Mouse (Mus musculus) frontal cortex, adult (tissue): Measurements from ENCODE around the gene Fntb.

Experiments used
- ATAC-seq: cut with Nextera tagmentation; 2 replicates; pipeline ENCODE4 v1.9.2; 2017; ENCODE audit warnings: mild to moderate bottlenecking, moderate library complexity, mixed read lengths; ENCODE audit not compliant: low TSS enrichment

Fntb gene

DNA sequence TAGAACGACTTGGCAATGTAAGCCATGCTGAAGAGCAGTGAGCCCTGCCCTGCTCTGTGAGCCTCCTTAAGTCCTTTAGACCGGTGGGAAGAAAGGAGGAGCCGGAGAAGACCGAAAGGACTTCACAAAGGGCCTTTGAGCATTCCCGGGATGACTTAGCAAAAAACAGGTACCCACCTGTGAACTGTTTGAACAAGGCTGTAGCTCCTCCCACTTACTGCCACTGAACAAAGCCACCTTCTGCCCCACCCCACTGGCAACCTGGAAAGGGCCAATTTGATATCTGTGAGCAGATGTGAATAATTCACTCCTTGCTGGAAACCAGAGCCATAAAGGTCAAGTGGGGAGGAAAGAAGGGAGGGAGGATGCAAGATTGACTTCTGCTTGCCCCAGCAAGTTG is 30.0 kb downstream of the Fntb start, which contains the start of gene Gpx2:
TSS of gene Gpx2 (minus strand) at position 205 of the 400 bp plus-strand sequence.
- ATAC-seq, result no peak

DNA sequence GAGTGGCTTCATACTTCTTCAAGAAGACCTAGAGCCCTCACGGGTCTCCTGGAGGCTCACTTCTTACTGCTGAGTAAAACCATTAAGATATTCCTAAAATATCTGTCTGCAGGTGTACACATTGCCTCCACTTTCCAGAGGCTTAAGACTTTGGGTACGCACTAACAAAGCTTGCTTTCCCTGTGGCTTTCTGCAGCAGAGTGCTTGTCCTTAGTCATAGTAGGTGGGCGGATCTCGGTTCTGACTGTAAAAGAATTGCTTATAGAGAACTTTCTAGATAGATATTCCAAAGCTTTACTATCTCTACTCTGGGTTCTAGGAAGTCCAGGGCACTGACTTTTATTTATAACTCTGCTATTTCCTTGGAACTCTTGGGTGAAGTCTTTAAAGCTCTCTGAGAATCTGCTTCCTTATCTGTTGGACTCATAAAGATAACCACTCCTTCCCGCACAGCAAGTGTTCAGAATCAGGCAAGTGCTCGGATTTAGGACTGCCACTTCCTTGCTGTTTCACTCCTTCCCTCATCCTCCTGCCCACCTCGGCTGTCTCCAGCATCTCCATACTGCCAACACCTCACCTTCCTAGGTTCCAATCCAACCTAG is 31.6 kb downstream of the Fntb start:
- peak; percentile 77 for ATAC-seq

DNA sequence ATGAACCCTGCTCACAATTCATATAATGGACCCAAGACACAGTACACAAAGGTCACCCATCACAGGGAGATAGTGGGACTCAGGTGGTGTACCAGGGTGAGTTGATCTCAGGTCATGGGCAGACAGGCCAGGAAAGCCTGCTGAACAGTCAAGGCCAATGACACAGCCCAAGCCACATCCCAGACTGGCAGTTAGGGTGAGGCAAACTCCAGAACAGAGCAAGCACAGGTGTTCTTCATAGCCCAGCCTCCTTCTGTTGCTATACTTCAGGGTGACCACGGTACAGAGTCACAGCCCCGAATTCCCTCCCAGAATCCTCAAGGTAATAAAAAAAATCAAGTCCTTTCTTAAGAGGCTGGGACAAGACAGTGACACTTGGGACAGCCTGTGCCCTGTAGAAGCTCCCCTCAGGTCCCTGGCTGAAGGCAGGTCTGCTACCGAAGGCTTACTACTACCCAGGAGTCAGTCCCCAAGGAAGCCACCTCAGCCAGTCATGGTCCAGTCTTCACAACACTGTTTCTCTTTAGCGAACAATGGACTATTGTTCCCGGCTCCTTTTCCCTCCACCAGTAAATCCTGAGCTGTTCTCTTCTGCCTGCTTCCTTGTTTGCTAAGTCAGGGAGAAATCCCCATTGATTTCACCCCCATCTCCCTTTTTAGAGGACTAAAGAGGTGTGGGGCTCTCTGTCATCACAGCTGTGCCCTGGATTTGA is 32.8 kb downstream of the Fntb start:
- ATAC-seq, result no peak

DNA sequence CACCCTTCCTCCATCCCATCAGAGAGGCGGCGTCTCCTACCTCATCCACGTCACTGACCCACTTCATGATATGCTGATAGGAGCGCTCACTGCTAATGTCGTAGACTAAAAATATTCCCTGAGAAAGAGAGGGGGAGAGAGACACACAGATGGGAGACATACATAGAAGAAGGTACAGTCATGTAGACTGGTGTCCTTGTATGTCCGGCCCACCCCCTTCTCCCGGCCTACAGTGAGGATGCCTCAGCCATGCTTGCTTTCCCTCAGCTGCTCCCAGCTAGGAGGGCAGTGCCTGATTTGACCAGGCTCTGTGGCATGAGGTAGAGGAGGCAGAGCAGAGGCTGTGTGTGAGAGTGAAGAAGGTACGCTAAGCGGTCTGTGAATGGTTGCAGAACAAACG is 37.6 kb downstream of the Fntb start:
- peak; percentile 62 for ATAC-seq

DNA sequence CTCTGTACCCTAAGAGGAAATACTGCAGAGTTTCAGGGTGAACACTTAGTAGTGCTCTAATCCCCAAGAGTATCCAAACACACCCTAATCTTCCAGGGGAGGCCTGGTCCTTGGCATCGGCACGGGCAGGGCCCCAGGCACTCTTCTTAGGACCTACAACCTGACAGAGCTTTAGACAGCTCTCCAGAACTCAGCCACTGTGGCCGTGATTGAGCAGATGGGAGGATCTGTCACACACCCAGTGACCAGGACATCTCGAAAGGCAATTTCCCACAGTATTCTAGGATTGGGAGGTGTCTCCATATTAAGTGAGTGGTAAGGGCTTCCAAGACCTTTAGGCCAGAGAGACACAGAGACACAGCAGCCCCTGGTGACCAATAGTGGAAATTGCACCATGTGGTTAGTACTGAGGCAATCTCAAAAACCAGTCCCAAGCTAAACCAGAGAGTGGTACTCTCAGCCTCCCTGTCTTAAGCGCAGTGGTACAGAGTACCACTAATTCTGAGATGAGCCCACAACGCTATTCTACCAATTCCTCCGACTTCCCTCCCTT is 38.4 kb downstream of the Fntb start:
- ATAC-seq, result peak; percentile 29

DNA sequence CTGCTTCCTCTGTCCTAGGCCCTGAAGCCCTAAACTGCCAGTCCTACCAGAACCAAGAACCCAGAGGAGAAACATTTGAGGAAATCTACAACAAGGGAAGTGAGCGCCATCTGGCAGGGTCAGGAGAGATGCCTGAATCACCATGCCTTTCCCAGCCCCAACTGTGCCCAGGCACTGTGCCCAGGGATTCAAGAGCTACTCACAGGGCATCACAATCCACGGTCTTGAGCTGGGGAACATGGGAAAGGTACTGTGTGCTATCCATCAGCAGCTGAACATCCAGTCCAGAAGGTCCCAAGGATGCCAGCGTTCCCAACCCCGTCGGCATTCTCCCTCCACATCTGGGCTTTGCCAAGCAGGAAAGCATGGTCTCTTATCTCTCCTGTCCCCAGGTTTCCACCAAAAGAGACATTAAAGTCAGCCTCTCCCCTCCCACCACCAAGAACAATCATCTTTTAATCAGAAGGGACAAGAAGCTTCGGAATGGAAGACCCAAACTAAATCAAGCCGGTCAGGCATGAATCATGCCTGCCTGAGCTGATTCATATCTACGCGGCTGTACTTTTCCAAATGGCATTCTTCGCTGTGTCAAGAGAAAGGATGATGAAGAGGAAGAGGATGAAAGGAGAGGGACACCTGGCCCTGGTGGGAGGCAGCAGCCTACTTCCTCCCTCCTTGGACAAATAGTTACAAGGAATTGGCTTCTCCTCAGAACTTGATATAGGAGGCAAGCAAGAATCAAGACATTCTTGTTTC is 39.8 kb downstream of the Fntb start:
- ATAC-seq, result peak; percentile 11; the same call in 1 of the 2 replicates

DNA sequence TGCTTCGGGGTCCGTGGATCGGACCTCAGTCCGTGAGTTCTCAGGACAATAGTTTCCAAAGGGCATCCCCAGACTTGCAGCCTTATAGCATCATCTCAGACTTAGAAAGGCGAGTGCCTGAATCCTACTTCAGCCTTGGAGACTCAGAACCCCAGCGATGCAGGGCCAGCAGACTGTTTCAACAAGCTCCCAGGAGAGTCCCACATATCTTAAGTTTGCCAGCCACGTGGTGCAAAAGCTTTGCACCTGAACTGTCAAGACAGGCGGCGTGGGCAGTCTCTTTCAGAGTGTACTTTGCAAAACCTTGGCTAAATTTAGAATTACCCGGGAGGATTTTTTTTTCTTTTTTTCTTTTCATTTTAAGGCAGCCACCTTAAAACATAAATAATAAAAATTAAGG is 42.4 kb downstream of the Fntb start:
- ATAC-seq, result peak; percentile 54

DNA sequence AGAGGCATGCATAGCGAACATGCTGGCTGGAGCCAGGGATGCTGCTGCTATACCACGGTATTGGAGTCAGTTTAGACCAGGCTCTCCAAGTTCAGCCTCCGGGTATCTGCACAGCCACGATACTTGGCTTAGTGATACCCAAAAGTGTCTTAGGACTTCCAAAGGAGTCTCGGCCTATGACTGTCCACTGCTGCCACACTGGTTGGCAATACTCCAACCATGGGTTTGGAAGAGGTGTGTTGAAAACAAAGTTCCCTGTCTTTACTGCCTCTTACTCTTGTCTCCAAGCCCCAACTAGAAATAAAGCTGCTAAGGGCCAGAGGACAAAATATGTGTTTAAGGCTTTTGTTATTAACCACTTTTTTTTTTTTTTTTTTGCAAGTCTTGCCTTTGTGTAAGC is 45.1 kb downstream of the Fntb start:
- ATAC-seq, result no peak

DNA sequence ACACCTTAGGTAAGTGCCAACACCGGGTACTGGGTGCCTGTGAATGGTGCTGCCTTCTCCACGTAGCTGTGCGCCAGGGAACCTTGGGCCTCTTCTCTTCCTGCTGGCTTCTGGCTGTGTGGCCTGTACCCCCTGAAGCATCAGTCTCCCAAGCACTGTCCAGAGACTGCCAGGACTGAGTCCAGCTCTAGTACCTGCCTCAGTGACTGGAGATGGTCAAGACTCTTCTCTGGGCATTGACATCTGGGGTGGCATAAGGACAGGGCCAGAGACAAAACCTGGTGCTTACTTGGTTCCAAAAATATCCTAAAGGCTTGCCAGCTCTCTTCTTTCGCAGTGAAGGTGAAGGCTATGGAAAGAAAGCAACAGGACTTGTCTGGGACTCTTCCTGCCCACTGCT is 45.6 kb downstream of the Fntb start:
- no peak for ATAC-seq

DNA sequence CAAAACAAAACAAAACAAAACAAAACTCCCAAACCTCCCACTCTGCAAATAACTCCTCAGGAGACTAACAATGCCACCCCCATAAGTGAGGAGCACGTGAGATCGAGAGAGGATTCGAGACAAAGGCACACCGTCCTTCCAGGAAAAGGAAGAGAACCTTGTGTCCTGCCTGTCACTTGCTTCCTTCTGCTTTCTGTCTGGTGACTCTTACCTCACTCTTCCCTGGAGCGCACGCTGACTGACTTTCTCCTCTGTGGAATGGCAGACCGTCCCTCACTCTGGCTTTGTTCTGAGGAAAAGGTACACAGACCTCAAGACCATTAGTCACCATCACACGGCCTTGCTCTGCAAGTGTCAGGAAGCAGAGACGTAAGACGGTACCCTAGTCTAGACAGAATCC is 48.2 kb downstream of the Fntb start:
- ATAC-seq, result no peak

DNA sequence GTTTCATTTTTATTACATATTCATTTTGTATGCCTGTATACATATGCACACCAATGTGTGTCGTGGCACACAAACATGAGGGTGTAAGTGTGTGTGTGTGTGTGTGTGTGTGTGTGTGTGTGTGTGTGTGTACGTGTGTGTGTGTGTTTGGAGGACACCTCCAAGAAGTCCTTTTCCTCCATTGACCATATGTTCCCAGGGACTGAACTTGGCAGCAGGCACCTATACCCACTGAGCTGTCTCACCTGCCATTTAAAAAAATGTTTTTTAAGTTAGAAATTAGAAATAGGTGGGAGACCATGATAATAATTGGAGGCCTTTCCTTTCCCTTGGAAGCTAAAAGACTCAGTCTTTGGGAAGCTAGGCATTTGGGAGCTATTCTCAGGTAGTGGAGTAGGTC is 48.7 kb downstream of the Fntb start:
- no peak for ATAC-seq

DNA sequence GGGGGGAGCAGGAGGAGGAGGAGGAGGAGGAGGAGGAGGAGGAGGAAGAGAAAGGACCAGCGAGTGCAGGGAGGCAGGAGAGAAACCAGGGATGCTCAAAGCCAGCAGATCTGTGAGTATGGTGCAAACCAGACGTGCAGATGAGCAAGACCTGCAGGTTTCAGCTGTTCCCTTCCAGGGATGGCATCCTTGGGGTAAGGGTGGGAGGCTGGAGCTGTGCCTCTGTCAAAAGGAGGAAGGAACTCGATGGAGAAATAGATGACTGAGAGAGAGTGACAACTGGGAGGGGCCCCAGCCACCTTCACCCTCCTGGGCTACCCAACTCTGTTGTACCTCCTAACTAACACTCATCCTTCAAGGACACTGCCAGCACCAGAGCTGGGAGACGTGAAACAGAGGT is 51.3 kb downstream of the Fntb start:
- no peak for ATAC-seq

DNA sequence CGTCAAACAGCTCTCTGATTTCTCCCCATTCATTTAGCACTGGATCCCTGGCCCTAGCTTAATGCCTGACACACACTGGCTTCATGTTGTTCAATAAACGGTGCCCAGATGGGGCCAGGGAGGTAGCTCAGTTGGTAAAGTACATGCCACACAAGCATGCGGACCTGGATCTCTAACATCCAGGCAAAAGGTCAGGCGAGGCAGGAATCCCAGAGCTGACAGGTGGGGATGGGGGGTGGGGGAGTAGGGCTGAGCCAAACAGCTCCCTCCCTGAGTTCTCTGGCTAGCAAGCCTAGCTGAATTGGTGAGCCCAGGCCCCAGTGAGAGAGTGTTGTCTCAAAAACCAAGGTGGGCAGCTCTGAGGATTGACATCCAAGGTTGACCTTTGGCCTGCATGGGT is 51.8 kb downstream of the Fntb start:
- ATAC-seq, result no peak

DNA sequence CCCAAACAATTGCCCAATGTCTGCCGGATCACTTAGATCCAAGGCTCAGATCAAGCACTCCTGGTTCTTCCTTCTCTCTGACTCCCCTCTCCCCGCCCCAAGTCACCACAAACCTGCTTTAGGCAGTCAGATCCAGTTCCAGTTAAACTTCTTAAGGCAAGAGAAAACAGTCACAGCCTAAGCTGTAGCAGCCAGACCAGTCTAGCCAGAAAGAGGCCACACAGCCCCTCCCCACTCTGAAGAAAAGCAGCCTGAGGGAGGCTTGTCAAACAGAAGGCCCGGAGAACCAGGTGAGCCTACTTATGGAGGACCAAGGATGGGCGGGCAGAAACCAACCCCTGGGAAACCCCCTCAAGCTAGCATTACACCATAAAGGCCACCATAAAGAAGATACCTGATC is 52.7 kb downstream of the Fntb start:
- ATAC-seq, result no peak

DNA sequence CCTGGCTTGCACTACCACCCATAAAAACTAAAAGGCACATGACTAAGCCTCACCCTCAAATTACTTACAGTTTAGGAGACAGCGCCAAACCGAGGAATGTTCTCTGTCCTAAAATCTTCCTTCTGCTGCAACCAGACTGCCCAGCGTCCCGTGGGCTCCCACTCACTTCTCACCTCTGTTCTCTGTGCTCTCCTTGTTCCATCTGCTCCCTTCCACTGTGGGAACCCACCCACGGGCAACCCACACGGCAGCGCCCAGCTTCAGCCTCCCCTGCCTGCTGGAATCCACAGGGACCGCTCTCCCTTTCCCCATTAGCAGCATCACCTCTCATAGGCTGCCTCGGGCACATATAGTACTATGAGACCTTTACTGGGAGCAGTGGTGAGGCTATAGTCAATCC is 53.5 kb downstream of the Fntb start:
- ATAC-seq, result peak; percentile 47

DNA sequence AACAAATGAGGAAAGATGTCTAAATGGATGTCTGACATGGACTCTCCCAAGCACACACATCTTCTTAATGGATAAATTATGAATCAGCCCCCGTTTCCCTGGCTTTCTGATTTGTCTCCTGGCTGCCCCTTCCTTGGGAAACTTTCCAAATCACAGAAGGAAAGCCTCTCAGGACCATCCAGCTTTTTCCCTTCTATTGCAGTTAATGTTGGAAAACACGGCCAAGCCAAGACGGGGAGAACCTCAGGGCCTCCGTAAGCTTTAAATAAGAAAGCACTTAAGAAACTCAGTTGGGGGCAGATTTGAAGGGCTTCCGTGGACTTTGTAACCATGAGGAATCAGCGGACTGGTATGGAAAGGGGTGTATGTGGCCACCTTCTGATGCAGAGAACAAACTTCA is 54.4 kb downstream of the Fntb start:
- no peak for ATAC-seq

DNA sequence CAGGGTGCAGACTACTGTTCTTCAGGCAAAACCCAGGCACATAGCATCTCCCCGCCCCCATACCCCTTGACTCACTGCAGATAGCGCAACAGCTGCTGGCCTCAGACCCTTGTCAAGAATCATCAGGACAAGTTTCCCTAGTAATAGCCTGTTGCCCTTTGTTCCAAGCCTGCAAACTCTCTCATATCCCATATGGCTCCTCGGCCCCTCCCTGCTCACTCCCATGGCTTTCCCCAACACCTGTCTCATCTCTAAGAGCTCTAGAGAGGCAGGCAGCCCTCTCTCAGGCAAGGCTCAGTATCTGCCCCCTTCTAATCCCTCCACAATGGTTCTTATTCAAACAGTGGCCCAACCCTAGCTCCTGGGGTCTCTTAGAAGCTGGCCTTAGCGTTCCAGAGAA is 55.2 kb downstream of the Fntb start:
- ATAC-seq, result no peak

DNA sequence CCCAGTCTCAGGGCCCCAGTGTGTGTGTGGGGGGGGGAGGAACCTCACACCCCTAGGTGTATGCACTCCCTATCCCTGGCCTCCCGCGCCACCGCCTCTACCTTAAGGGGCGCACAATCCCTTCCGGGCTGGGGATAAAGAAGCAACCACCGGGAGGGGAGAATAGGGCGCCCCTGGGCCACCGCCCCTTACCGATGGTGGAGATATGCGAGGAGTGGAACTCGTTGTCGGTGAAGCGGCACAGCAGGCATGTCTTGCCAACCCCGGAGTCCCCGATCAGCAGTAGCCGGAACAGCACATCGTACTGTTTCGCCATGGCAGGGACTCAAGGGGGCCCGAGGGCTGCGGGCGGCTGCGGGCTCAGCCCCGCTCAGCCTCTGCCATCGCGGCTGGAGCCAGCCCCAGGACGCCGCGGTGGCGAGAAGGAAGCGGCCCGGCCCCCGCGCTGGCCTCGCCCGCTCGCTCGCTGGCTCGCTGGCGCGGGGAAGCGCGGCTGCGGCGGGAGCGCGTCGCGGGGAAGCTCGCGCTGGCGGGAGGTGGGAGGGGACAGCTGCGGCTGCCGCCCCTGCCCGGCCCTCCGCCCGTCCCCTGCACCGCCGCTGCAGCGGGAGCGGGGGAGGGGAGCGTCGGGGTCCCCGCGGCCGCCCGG is 56.7 kb downstream of the Fntb start:
- ATAC-seq, result peak; percentile 29

DNA sequence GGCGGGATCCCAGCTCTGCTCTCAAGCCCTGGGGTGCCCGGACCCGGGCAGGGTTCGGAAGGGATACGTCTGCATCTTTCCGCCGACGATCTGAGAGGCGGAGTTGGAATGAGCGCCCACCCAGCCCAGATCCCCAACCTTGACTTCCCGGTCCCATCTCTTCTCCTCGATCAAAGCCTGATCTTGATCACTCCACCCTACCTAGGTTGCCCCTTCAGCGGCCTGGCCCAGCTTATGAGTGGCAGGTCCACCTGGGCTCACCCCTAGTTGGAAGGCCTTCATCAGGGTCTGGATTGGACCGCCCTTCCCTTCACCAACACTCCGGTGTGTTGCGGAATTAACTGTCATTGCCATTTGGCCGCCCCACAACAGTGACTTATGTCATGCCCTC is 57.3 kb downstream of the Fntb start, which contains the start of gene Rab15:
TSS of gene Rab15 (minus strand) at position 258 of the 391 bp plus-strand sequence.
- peak; percentile 2; the same call in 1 of the 2 replicates for ATAC-seq

DNA sequence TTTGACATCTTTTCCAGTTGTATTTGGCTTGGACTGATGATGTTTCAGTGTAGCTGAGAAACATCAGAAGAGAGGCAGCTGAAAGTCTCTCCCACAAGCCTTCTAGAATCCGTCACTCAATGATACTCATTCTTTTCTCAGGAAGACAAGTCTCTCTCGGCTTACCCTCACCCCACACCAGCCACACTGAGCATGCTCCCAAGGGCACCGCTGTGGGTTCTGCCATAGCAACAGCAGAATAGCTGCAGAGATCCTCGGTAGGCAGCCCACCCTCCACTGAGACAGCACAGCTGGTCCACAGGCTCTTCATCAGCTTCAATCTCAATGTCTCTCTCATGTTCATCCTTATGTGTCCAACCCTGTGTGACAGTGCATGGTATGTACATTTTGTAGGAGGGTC is 59.9 kb downstream of the Fntb start:
- ATAC-seq, result no peak

DNA sequence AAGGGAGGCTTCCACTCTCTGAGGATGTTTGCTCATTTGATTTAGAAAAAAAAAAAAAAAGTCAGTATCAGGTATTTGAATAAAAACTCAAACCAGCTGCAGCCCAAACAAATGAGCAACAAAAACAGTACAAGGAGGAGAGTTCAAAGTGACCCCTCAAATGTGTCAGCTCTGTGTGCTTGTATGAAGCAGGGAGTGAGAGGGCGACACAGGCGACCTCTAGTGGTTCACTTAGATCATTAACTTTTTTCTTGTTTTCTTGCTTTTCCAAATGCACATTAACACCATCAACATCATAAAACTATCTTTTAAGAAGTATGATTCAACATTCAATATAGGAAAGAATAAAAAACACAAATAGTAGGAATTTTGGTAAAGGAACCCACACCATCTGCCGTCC is 67.3 kb downstream of the Fntb start:
- ATAC-seq, result no peak
